Mouse (Mus musculus) midbrain, embryonic 14.5 days (tissue): ENCODE data around the gene Tmem138. TPM values are rescaled to one million over a fixed set of nuclear protein-coding genes. Genes with fewer than 3 reads are reported as not detected.
A peak's percentile ranks its signal among the peaks of the same experiment; 100 is the strongest.

Experiments used
- ATAC-seq: fragments of 200-750 bp; cut with Nextera tagmentation; 2 replicates; pipeline ENCODE4 v1.8.0; 2017; ENCODE audit warnings: moderate number of reproducible peaks, moderate library complexity; ENCODE audit not compliant: low FRiP score, low TSS enrichment
- DNase-seq: peaks from one replicate; pipeline ENCODE4 v3.0.0-alpha.2; 2015
- H3K27ac ChIP-seq: fragments of 300-500 bp; sonication (generic); replicated peaks from 2 replicates; pipeline ENCODE4 v1.5.1; 2014; ENCODE audit warnings: mild to moderate bottlenecking, low read depth, low read length, moderate library complexity
- H3K27me3 ChIP-seq: fragments of 300-500 bp; sonication (generic); 2 replicates; pipeline ENCODE4 v1.6.1; 2014; ENCODE audit warnings: low read length, control low read depth, mixed read lengths; ENCODE audit not compliant: control insufficient read depth, insufficient read depth
- H3K36me3 ChIP-seq: fragments of 300-500 bp; sonication (generic); 2 replicates; pipeline ENCODE4 v1.6.1; 2014; ENCODE audit warnings: low read length, control low read depth; ENCODE audit not compliant: control insufficient read depth, insufficient read depth
- H3K4me1 ChIP-seq: fragments of 300-500 bp; sonication (generic); 2 replicates; pipeline ENCODE4 v1.6.1; 2014; ENCODE audit warnings: mild to moderate bottlenecking, antibody characterized with exemption, low read length, control low read depth; ENCODE audit not compliant: control insufficient read depth, insufficient read depth
- H3K4me2 ChIP-seq: fragments of 300-500 bp; sonication (generic); 2 replicates; pipeline ENCODE4 v1.6.1; 2014; ENCODE audit warnings: mild to moderate bottlenecking, low read length, moderate library complexity
- H3K4me3 ChIP-seq: fragments of 300-500 bp; sonication (generic); replicated peaks from 2 replicates; pipeline ENCODE4 v1.5.1; 2014; ENCODE audit warnings: low read depth, low read length
- H3K9ac ChIP-seq: fragments of 300-500 bp; sonication (generic); replicated peaks from 2 replicates; pipeline ENCODE4 v1.6.1; 2014; ENCODE audit warnings: mild to moderate bottlenecking, low read length, moderate library complexity
- H3K9me3 ChIP-seq: fragments of 300-500 bp; sonication (generic); 2 replicates; pipeline ENCODE4 v1.6.1; 2016; ENCODE audit warnings: low read length, control low read depth, mixed read lengths; ENCODE audit not compliant: control insufficient read depth
- WGBS: fragments of 180-500 bp; shearing (Covaris S2); extraction: QIAGEN DNeasy Blood & Tissue Kit; methylation state at CpG from one replicate; pipeline ENCODE4 v1.1.7; 2014; 5-methylcytosine and 5-hydroxymethylcytosine counted together
- polyA plus RNA-seq: library from polyadenylated mRNA; unstranded; fragments of >200 nt; fragmentation: Nextera tagmentation; extraction: Ambion mirVana; gene quantifications from 2 replicates; pipeline ENCODE4 v1.2.1, GENCODE M21; 2014

Tmem138 gene
- polyA plus RNA-seq, 1 experiment from 2014 or later = 42.1 TPM

DNA sequence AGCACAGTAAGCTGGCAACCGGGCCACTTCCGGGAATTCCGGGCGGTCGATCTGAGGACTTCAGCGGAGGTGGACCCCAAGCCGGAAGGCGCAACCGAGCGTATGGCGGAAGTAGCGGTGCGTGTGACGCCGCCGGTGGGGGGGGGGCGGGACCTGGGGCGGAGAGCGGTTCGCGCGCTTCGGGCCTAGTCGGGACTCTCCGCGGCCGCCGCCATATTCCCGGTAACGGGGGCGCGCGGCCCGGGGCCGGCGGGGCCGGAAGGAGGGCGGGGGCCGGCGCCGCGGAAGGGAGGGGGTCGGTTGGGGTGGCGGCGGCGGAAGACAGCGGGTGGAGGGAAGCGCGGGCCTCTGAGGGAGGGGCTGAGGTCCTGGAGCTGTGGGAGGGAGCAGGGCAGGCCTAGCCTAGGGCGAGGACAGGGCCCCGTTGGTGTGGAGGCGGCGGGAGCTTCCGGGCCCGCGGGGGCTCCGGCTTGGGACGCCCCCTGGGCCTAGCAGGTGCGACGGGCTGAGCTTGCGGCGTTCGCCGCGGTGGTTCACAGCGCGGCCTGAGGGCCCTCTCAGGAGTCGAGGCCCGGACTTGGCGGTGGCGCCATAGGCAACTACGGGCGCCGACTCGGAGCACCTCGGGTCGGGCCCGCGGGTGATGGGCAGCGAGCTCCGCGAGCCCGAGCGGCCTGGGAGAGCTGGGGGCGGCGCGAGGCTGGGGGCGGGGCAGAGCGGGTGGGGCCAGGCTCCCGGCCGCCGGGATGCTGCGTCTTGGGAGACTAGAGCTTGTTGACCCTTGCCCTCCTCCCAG is 51.9 kb downstream of the Tmem138 start, which contains the start of gene Cpsf7:
Gene Cpsf7, plus strand, starts transcription at position 161 of the 796 bp plus-strand sequence.
- Histone ChIP-seq H3K4me1 (peaks cover 17% of the 10 kb centered on the region), H3K4me2 (peak within 1 kb of the TSS; percentile 75), H3K27me3 (no peaks in the 10 kb centered on the region), H3K4me3 (peak within 1 kb of the TSS; percentile 96), H3K27ac (peak within 1 kb of the TSS; percentile 94), H3K9ac (peak within 1 kb of the TSS; percentile 94), H3K9me3 (no peaks in the 10 kb centered on the region), H3K36me3 (peaks cover 13% of the 10 kb centered on the region)
- WGBS = under 1% methylated on average over 86 of the region's 93 CpGs
- peak; percentile 92 for ATAC-seq
- peak; percentile 96 for DNase-seq

DNA sequence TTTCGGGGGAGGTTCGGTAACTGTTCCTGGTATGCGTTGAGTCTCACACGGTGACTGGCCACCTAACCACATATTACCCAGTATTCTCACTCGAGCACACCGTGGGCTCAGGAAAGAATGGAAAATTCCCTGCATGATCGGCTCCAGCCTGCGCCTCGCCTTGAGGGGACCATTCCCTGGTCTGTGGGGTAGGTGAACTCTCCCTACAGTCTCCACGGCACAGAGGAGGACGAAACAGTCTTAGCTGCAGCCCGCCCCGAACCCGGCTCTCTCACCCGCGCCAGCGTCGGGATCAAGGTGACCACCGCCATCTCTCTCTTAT is 52.4 kb downstream of the Tmem138 start:
- DNase-seq (no peak), ATAC-seq (no peak)
- WGBS = under 1% methylated on average over 19 of the region's 19 CpGs
- Histone ChIP-seq H3K4me2 (peak overlapping the region; percentile 75), H3K36me3 (peaks cover 10% of the 10 kb centered on the region), H3K4me3 (peak overlapping the region; percentile 96), H3K9ac (peak overlapping the region; percentile 94), H3K27ac (peak overlapping the region; percentile 94), H3K27me3 (no peaks in the 10 kb centered on the region), H3K9me3 (no peaks in the 10 kb centered on the region), H3K4me1 (peaks cover 17% of the 10 kb centered on the region)

DNA sequence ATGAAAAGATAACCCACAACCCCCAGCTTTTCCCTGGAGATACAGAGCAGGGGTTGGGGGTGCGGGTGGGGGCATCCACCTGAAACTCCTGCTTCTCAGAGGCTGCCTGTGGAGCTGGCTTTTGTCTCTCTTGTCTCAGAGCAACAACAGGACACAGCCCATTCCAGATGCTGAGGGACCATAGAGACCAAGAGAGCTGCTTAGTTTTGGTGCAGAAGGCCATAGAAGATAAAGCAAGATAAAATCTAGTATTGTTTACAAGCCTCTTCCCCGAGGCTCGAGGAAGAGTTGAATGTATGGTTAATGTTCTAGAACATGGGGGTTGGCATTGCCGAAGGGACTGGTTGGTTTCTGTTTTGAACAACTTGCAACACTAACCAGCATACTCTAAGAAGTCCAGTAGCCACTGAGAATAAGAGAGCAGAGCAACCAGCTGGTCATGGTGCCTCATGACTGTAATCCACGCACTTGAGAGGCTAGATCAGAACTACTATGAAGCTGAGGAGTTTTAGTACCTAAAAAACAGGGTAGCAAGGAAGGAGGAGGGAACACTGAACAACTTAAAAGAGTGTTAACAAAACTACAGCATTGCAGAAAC is 53.6 kb downstream of the Tmem138 start:
- Histone ChIP-seq H3K9me3 (no peaks in the 10 kb centered on the region), H3K27ac (no peak overlapping the region), H3K9ac (no peak overlapping the region), H3K4me1 (peaks cover 17% of the 10 kb centered on the region), H3K4me2 (peak overlapping the region; percentile 75), H3K36me3 (peaks cover 10% of the 10 kb centered on the region), H3K27me3 (no peaks in the 10 kb centered on the region), H3K4me3 (peak overlapping the region; percentile 96; the same call in 1 of the 2 replicates)
- WGBS = 89% methylated on average over 5 of the region's 5 CpGs
- no peak for DNase-seq
- no peak for ATAC-seq

DNA sequence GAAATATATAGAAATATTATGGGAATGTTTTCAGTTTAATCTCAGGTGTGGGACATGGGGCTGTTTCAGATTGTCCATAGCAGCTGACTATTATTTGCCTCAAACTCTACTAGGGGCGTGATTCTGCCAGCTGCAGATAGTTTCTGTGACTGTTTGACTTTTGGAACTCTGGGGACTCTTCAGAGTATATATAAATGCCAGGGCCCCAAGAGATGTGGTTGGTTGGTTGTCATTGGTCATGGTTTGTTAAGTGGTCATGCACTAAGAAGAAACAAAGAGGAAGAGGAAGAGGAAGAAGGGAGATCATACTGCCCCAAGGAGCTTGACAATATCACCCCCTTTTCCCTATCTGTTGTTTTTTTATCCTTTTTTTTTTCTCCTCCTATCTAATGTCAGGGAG is 55.2 kb downstream of the Tmem138 start:
- 77% methylated on average over 1 of the region's 1 CpGs for WGBS
- ATAC-seq = no peak
- H3K4me2 ChIP-seq = no peak overlapping the region

More for the DNA sequence above, 55.2 kb downstream of the Tmem138 start:
- Histone ChIP-seq H3K9ac (no peak overlapping the region), H3K36me3 (peaks cover 7% of the 10 kb centered on the region), H3K4me1 (peaks cover 13% of the 10 kb centered on the region), H3K4me3 (no peak overlapping the region), H3K27ac (no peak overlapping the region), H3K9me3 (no peaks in the 10 kb centered on the region), H3K27me3 (no peaks in the 10 kb centered on the region)
- DNase-seq = no peak

Other genes starting within 250 kb of the Tmem138 start
- gene Syt7, start 188.3 kb downstream of the Tmem138 start, polyA plus RNA-seq = 10.1 and 15.4 TPM in 2 replicates
- 0.91 and 1.1 TPM in 2 replicates for gene Lrrc10b, start 119.9 kb downstream of the Tmem138 start, polyA plus RNA-seq
- 1.4 and 1.6 TPM in 2 replicates for gene Ppp1r32, start 94.4 kb downstream of the Tmem138 start, polyA plus RNA-seq
- 52.9 and 66.0 TPM in 2 replicates for gene Cpsf7, start 52.1 kb downstream of the Tmem138 start, polyA plus RNA-seq
- gene Sdhaf2, start 51.2 kb downstream of the Tmem138 start, polyA plus RNA-seq = 67.6 and 69.6 TPM in 2 replicates
- gene Tmem216, start 21.1 kb downstream of the Tmem138 start, polyA plus RNA-seq = 60.0 and 65.8 TPM in 2 replicates
- 17.8 and 20.5 TPM in 2 replicates for gene Cyb561a3, start 190 bp downstream of the Tmem138 start, polyA plus RNA-seq
- 208 and 247 TPM in 2 replicates for gene Ddb1, start 28.0 kb upstream of the Tmem138 start, polyA plus RNA-seq
- 27.5 and 29.1 TPM in 2 replicates for gene Tkfc, start 28.3 kb upstream of the Tmem138 start, polyA plus RNA-seq
- 0.53 and 0.83 TPM in 2 replicates for gene Vwce, start 56.9 kb upstream of the Tmem138 start, polyA plus RNA-seq
- not detected in 2 replicates for gene Pga5, start 100.7 kb upstream of the Tmem138 start, polyA plus RNA-seq
- gene Vps37c, start 111.4 kb upstream of the Tmem138 start, polyA plus RNA-seq = 27.3 and 32.1 TPM in 2 replicates
- 0.16 and 0.25 TPM in 2 replicates for gene Cd5, start 161.6 kb upstream of the Tmem138 start, polyA plus RNA-seq